Mouse (Mus musculus) hindbrain, embryonic 12.5 days (tissue): ENCODE measurements around the gene Tie1. TPM values are rescaled to one million over a fixed set of nuclear protein-coding genes. Genes with fewer than 3 reads are reported as not detected.
A peak's percentile ranks its signal among the peaks of the same experiment; 100 is the strongest.

Experiments
- ATAC-seq: fragments of 200-750 bp; cut with Nextera tagmentation; 2 replicates; pipeline ENCODE4 v1.8.0; 2017; ENCODE audit warnings: moderate TSS enrichment; ENCODE audit not compliant: low FRiP score
- H3K27ac ChIP-seq: fragments of 300-500 bp; sonication (generic); 2 replicates; pipeline ENCODE4 v1.5.1; 2016; ENCODE audit warnings: mild to moderate bottlenecking
- H3K27me3 ChIP-seq: fragments of 300-500 bp; sonication (generic); 2 replicates; pipeline ENCODE4 v1.6.1; 2016; ENCODE audit warnings: mild to moderate bottlenecking
- H3K36me3 ChIP-seq: fragments of 300-500 bp; sonication (generic); 2 replicates; pipeline ENCODE4 v1.6.1; 2016; ENCODE audit warnings: mild to moderate bottlenecking
- H3K4me1 ChIP-seq: fragments of 300-500 bp; sonication (generic); 2 replicates; pipeline ENCODE4 v1.6.1; 2016
- H3K4me2 ChIP-seq: fragments of 300-500 bp; sonication (generic); replicated peaks from 2 replicates; pipeline ENCODE4 v1.6.1; 2016; ENCODE audit warnings: mild to moderate bottlenecking
- H3K4me3 ChIP-seq: fragments of 300-500 bp; sonication (generic); 2 replicates; pipeline ENCODE4 v1.5.1; 2016; ENCODE audit warnings: mild to moderate bottlenecking
- H3K9ac ChIP-seq: fragments of 300-500 bp; sonication (generic); 2 replicates; pipeline ENCODE4 v1.6.1; 2016; ENCODE audit warnings: mild to moderate bottlenecking, moderate library complexity
- H3K9me3 ChIP-seq: fragments of 300-500 bp; sonication (generic); replicated peaks from 2 replicates; pipeline ENCODE4 v1.6.1; 2016; ENCODE audit warnings: mild to moderate bottlenecking
- WGBS: fragments of 180-500 bp; shearing (Covaris S2); methylation state at CpG from one replicate; pipeline ENCODE4 v1.1.7; 2016; 5-methylcytosine and 5-hydroxymethylcytosine counted together
- polyA plus RNA-seq: library from polyadenylated mRNA; unstranded; fragments of >200 nt; fragmentation: Nextera tagmentation; extraction: Ambion mirVana; gene quantifications from 2 replicates; pipeline ENCODE4 v1.2.1, GENCODE M21; 2016

Tie1 gene
- polyA plus RNA-seq, 1 experiment from 2014 or later = 21.1 TPM

DNA sequence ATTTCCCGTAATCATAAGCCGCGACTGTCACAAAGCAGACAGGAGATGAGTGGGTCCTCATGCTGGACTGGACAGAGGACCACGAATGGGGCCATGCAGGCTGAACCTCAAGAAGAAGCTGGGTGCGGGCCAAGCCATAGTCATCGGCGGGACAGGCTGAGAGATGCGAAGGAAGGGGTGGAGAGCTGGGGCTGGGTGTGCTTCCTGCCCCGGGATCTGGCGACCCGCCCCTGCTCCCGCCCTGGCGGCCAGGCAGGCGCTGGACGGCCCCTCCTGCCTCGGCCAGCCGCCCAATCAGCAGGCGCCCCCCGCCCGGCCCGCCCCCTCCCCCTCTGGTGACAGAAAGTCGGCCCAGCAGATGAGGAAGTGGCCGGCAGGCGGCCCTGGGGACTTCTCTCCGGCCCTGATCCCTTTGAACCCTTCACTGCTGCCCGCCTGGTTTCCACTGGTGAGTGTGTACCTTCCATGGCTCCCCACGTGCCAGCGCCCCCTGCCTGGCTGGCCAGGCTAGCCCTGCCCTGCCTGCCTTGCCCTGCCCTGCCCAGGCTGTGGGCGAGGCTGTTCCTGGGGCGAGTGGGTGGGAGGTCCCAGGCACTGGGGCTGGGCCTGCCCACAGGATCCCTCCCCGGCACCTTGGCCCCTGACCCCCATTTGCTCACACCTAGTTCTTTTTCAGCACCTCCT is 62.0 kb downstream of the Tie1 start, which contains the start of gene Elovl1:
Gene Elovl1, plus strand, starts transcription at position 326 of the 684 bp plus-strand sequence.
- ATAC-seq = peak; percentile 96
- Histone ChIP-seq H3K27me3 (no peaks in the 10 kb centered on the region), H3K4me3 (peak within 1 kb of the TSS; percentile 52), H3K4me2 (peak within 1 kb of the TSS; percentile 79), H3K9me3 (no peaks in the 10 kb centered on the region), H3K36me3 (peaks cover 27% of the 10 kb centered on the region), H3K27ac (peak within 1 kb of the TSS; percentile 56), H3K4me1 (peaks cover 28% of the 10 kb centered on the region), H3K9ac (peak within 1 kb of the TSS; percentile 58)
- under 1% methylated on average over 23 of the region's 31 CpGs for WGBS

DNA sequence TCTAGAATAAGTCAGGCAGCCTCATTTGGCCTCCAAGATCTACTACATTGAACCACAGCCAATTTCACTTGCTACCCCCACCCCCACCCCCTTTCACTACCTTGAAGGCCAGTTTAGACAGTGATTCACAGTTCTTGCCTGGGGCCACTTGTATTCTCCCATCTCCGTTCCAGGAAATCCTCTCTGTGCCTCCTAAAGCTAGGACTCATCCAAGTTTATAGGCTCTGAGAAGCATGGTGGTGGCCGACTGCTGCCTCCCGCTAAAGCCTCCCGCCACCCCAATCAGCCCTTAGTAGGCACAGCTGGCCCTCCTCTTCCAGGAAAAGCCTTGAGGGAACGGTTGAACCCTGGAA is 62.5 kb downstream of the Tie1 start:
- peak overlapping the region; percentile 56; the same call in 1 of the 2 replicates for H3K27ac ChIP-seq
- ATAC-seq = no peak
- no peaks in the 10 kb centered on the region for H3K27me3 ChIP-seq
- H3K36me3 ChIP-seq = peaks cover 26% of the 10 kb centered on the region
- H3K4me1 ChIP-seq = peaks cover 28% of the 10 kb centered on the region
- H3K9ac ChIP-seq = peak overlapping the region; percentile 58
- no peaks in the 10 kb centered on the region for H3K9me3 ChIP-seq
- H3K4me2 ChIP-seq = peak overlapping the region; percentile 79
- 7% methylated on average over 5 of the region's 5 CpGs for WGBS
- peak overlapping the region; percentile 52 for H3K4me3 ChIP-seq

DNA sequence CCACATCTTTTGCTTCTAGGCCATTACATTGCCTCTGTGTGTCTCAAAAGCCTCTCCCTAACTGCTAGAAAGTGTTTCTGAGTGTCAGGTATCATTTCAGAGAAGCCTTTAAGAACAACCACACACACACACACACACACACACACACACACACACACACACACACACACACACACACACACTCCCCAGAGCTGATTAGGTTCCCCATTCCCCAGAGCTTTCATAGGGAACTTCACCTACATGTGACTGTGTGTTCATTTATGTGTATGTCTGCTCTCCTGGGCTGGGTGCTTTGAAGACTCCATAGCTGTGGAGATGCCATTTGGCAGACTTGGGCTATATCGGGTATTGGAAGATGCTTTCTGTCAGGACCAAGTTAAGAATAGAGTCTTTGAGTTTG is 64.5 kb downstream of the Tie1 start:
- Histone ChIP-seq H3K27ac (no peak overlapping the region), H3K9ac (peak overlapping the region; percentile 18; the same call in 1 of the 2 replicates), H3K4me3 (no peak overlapping the region), H3K36me3 (peaks cover 26% of the 10 kb centered on the region), H3K9me3 (no peaks in the 10 kb centered on the region), H3K4me1 (peaks cover 28% of the 10 kb centered on the region), H3K27me3 (no peaks in the 10 kb centered on the region), H3K4me2 (no peak overlapping the region)
- ATAC-seq = no peak
- 96% methylated on average over 1 of the region's 1 CpGs for whole genome bisulfite sequencing

DNA sequence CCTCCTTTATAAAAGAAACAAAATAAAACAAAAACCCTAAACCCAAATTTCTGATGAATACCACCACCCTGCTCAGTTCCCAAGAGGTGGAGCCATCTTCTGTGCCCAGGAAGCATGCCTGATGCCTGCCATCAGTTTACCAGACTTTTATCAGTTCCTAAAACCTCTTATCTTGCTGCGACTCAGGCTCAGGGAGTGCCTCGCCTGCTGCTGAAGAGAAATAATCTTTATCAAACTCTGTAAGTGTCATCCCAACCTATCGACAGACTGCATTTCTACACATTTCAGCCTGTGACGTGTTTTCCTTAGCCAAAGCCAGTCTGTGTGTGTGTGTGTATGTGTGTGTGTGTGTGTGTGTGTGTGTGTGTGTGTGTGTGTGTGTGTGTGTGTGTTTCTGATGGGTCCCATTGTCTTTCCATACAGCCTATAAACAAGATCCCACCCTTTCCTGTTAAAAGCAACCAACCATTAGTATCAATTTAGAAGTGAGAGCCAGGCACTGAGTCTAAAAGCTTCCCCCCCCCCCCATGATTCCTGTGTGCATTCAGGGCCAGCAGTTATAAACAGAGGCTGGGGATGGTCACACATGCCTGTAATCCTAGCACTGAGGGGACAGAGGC is 65.2 kb downstream of the Tie1 start:
- no peak overlapping the region for H3K4me3 ChIP-seq
- no peaks in the 10 kb centered on the region for H3K9me3 ChIP-seq
- WGBS = 88% methylated on average over 4 of the region's 4 CpGs
- H3K27me3 ChIP-seq = no peaks in the 10 kb centered on the region
- H3K4me1 ChIP-seq = peaks cover 26% of the 10 kb centered on the region
- ATAC-seq = no peak
- H3K4me2 ChIP-seq = no peak overlapping the region
- H3K27ac ChIP-seq = no peak overlapping the region
- H3K36me3 ChIP-seq = peaks cover 31% of the 10 kb centered on the region
- no peak overlapping the region for H3K9ac ChIP-seq

DNA sequence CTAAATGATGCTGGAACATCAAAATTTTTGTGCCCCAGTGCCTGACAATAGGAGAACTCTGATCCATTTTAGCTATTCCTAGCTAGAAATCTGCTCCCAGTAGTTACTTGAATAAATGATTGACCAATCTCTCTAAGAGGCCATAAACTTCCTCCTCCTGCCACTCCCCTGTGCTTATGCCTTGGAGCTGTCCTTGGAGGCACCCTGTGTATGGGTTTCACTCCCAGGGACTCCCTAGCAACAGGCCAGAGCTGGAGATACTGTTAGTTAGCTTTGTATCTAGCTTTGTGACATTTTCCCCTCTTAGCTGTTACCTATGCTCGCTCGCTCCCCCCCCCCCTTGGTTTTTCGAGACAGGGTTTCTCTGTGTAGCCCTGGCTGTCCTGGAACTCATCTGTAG is 68.5 kb downstream of the Tie1 start:
- Histone ChIP-seq H3K4me1 (no peaks in the 10 kb centered on the region), H3K4me3 (no peak overlapping the region), H3K36me3 (peaks cover 58% of the 10 kb centered on the region), H3K9ac (no peak overlapping the region), H3K27ac (no peak overlapping the region), H3K4me2 (no peak overlapping the region), H3K9me3 (no peaks in the 10 kb centered on the region), H3K27me3 (no peaks in the 10 kb centered on the region)
- no peak for ATAC-seq
- WGBS = 90% methylated on average over 3 of the region's 3 CpGs

Other genes with a start within 250 kb of the Tie1 start
- gene Ptprf, start 198.7 kb downstream of the Tie1 start, polyA plus RNA-seq = 131 and 137 TPM in 2 replicates
- 11.5 and 13.6 TPM in 2 replicates for gene Szt2, start 80.8 kb downstream of the Tie1 start, polyA plus RNA-seq
- 125 and 131 TPM in 2 replicates for gene Med8, start 80.7 kb downstream of the Tie1 start, polyA plus RNA-seq
- gene Elovl1, start 62.0 kb downstream of the Tie1 start, polyA plus RNA-seq = 38.6 and 41.7 TPM in 2 replicates
- gene Cdc20, start 52.7 kb downstream of the Tie1 start, polyA plus RNA-seq = 151 and 168 TPM in 2 replicates
- 0.53 and 0.56 TPM in 2 replicates for gene Mpl, start 32.5 kb downstream of the Tie1 start, polyA plus RNA-seq
- gene 2610528J11Rik, start 36.9 kb upstream of the Tie1 start, polyA plus RNA-seq = 0.50 and 1.2 TPM in 2 replicates
- 0.72 and 0.81 TPM in 2 replicates for gene Tmem125, start 54.0 kb upstream of the Tie1 start, polyA plus RNA-seq
- gene Cfap57, start 130.7 kb upstream of the Tie1 start, polyA plus RNA-seq = 1.7 TPM in 2 replicates
- gene Ebna1bp2, start 130.7 kb upstream of the Tie1 start, polyA plus RNA-seq = 151 and 160 TPM in 2 replicates
- not detected in 2 replicates for gene Olfr62, start 168.9 kb upstream of the Tie1 start, polyA plus RNA-seq
- gene Olfr1342, start 202.7 kb upstream of the Tie1 start, polyA plus RNA-seq = 0.09 TPM in 1 of 2 replicates, not detected in the other
- not detected in 2 replicates for gene Olfr1341, start 213.5 kb upstream of the Tie1 start, polyA plus RNA-seq
- not detected in 2 replicates for gene Olfr1340, start 230.1 kb upstream of the Tie1 start, polyA plus RNA-seq
- gene Olfr1339, start 242.1 kb upstream of the Tie1 start, polyA plus RNA-seq = not detected in 2 replicates